Mouse (Mus musculus): ENCODE data around the gene Acvr1.

Gene Acvr1

GRCm38 (mm10) chr2:58567066-58567810 lies at the start of gene Acvr1, which contains the start of gene Upp2:
Gene Acvr1 (minus strand): TSS chr2:58567157.
Gene Upp2 (plus strand): TSS chr2:58567298.
- DNase-seq, result peak; percentile 94

DNA sequence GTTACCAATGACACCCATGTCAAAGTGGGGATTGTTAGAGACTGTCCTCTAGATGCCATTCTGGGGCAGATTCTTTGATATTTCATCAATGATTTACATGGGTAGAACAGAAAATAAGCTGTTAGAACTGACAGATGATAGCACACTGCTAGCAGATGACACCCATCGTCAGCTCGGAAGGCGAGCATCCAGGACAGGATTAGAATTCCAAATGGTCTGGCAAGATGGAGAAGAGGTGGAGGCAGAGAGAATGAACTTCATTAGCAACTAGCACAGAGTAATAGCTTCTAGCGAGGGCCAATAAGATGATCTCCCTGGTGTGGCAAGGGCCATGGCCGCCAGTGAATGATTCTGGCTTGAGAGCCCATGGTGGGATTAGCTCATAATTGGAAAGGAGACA lies 48.8 kb upstream of the Acvr1 start:
- peak; percentile 12 for DNase-seq

DNA sequence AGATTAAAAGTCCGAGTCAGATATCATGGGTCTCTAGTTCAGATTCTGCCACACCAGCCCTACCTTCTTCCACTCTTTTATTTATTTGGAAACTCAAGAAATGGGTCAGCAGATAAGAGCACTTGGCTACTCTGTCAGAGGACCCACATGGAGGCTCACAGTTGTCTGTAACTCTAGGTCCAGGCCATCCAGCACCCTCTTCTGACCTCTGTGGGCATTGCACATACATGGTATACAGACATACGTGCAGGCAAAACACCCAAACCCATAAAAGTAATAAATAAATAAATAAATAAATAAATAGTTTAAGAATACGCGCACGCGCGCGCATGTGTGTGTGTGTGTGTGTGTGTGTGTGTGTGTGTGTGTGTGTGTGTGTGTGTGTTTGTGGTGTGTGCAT lies 47.9 kb upstream of the Acvr1 start:
- DNase-seq, result no peak

DNA sequence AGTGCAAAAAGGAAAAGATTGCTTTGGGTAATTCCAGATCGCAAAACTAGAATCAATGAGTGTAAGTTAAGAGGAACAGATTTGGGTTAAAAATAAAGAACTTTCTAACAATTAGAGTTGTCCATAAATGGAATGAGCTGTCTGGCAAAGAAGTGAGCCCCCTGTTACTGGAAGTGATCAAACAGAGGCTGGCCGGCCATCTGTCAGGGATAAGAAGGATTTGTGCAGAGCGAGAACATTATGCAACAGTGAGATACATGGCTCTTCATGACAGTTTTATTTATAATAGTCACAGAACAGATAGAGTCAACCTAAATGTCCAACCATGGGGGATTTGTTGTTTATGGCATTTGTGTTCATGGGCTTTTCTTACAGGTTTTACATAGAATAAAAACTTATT lies 46.8 kb upstream of the Acvr1 start:
- peak; percentile 30 for DNase-seq

- no peak for DNase-seq
Observed at GRCm38 (mm10) chr2:58604791-58605190, 37.8 kb upstream of the Acvr1 start.

DNA sequence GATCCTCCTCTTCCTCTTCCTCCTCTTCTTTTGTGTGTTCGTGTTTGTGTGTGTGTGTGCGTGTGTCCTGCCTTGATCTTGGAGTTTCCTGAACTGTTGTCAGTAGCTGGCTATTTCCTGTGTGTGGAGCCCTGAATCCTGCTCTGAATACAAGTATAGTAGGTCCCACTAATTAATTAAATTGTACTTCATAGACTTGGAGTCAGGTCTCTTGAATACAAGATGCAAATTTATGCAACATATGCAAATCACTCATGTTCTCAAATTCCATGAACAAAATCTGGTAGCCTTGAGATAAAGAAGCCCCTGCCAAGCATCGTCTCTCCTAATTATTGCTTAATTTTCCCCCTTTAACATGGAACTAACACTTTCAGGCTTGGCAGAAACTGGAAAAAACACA lies 36.4 kb upstream of the Acvr1 start:
- no peak for DNase-seq

GRCm38 (mm10) chr2:58601382-58601781 lies 34.4 kb upstream of the Acvr1 start:
- DNase-seq, result no peak

GRCm38 (mm10) chr2:58599639-58600038 lies 32.7 kb upstream of the Acvr1 start:
- DNase-seq, result no peak

DNA sequence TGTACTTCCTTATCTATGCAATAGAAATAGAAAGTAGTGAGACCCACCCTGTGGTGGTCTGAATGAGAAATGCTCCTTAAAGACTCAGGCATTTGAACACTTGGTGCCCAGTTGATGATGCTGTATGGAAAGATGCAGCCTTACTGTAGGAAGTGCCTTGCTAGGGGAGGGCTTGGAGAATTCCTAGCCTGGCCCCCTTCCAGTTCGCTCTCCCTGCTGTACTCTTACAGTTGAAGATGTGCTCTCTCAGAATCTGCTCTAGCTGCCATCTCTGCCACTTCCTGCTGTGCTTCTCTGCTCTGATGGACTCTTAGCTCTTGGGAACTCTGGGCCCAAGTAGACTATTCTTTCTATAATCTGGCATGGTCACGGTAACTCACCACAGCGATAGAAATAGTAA lies 30.6 kb upstream of the Acvr1 start:
- DNase-seq, result peak; percentile 35

- peak; percentile 87 for DNase-seq
Observed at GRCm38 (mm10) chr2:58596774-58597342, 29.9 kb upstream of the Acvr1 start.

DNA sequence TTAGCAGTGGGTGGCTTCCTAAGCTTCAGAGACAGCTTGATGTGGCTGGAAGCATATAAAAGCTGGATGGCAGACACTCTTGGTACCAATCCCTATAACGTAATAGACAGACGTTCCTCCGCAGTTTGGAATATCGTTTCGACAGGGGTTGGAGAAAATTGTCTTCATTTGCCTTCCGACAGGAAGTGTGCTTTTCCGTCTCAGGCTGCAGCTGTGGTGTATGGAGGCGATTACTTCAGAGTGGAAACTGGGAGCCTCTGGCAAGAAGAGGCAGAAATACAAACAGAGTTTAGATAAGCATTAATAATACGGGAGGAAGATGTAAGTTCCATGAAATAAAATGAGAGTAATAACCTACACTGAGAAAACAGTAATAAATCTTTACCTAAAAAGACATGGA lies 28.4 kb upstream of the Acvr1 start:
- no peak for DNase-seq

DNA sequence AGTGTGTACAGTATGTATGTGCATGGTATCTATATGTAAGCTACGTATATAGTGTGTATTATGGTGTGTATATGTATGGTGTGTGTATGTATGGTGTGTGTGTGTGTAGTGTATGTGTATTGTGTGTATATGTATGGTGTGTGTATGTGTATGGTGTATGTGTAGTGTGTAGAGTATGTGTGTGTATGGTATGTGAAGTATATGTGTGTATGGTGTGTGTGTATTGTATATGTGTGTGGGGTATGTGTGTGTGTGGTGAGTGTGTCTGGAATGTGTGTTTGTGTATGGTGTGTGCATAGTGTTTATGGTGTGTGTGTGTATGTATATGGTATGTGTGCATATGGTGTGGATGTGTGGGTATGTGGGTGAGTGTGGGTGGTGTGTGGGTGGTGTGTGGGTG lies 23.1 kb upstream of the Acvr1 start:
- DNase-seq, result no peak

DNA sequence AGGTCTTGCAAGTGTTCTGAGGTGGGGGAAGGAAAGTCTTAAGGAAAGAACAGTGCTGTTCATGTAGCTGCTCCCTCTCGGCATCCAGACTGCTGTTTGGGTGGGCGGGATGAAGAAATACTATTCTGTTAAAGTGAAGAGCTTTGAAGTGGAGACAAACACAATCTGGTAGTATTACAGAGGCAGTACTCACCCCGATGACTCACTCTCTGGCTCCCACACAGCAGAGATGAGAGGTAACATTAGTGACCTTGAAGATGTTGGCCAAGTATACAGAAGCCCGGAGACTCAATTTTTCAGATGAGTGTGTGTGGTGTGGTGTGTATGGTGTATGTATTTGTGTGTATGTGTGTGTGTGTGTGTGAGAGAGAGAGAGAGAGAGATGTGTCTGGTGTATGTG lies 22.7 kb upstream of the Acvr1 start:
- DNase-seq, result no peak

- no peak for DNase-seq
Observed at GRCm38 (mm10) chr2:58586311-58586710, 19.4 kb upstream of the Acvr1 start.

- DNase-seq, result no peak
Observed at GRCm38 (mm10) chr2:58574167-58574566, 7.2 kb upstream of the Acvr1 start.

- peak; percentile 30 for DNase-seq
Observed at GRCm38 (mm10) chr2:58568841-58569645, 2.1 kb upstream of the Acvr1 start.

DNA sequence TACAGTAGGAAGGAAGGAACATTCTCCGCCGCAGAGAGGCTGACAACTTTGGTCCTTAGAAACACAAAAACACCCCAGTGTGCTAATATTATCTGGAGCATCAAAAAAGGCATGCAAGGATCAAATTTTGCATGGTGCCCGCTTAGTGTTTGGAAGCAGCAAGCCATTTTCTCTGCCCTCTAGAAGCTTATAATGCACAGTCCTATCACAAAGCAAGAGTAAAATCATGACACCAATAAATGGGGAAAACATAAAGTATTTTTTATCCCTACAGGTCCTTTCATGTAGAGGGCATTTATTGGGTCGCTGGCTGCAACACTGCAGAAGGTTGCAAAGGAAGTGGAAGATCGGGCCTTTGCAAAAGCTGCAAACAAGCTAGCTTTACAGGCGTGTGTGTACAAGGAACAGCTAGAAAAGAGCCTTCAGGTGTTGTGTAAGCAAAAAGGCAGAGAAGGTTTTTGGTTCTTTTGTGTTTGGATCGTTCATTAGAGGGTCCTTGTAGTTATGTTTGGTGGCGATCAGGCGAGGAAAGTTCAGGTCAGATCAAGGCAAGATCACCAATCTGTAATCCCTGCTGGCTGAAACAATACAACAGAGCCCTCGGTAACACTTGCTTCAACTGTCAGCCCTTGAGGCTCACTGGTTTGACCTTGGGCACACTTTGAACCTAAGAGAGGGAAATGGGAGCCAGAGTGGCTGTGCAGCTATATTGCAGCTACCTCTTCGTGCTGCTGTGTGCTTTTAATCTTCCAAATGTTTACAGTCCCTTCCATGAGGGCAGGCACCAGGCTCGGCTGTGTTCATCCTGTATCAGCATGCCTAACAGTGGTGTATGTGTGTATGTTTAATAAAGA lies 1.1 kb upstream of the Acvr1 start:
- peak; percentile 39 for DNase-seq

GRCm38 (mm10) chr2:58566410-58567065 lies 419 bp downstream of the Acvr1 start:
- peak; percentile 82 for DNase-seq

GRCm38 (mm10) chr2:58566049-58566409 lies 928 bp downstream of the Acvr1 start:
- peak; percentile 54 for DNase-seq

GRCm38 (mm10) chr2:58565267-58565666 lies 1.7 kb downstream of the Acvr1 start:
- peak; percentile 74 for DNase-seq

DNA sequence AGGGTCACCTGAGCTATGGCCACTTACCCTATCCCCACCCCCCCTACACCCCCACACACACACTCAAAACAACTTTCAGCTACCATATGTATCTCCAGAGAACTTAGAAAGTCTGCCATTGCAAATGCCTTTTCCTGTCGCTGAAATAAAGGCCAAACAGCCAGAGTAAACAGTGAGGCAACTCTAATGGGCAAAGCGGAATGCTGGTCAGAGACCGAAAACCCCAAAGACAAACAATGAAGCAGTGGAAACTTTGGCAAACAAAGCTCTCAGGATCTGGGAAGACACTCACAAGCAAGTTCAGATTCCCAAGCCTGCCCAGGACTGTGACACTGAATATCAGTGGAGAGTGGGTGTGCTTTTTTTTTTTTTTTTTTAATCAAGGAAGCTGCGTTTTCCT lies 4.8 kb downstream of the Acvr1 start:
- DNase-seq, result no peak

- DNase-seq, result no peak
Observed at GRCm38 (mm10) chr2:58557045-58557845, 9.7 kb downstream of the Acvr1 start.
